Mouse (Mus musculus) spleen, postnatal 14 days (tissue): Measurements from ENCODE around the gene Rfpl4b.
"Not testable (repeated sequence)": the region's sequence is repeated elsewhere in the genome, so short reads cannot be mapped to it uniquely, and the experiment has no call there.

ENCODE experiments used
- DNase-seq, 2 experiments: peaks; one replicate each; pipeline ENCODE4 v3.0.0; 2021 to 2022; ENCODE audit warnings: low spot score in 2 of 2

Gene Rfpl4b

GRCm38 (mm10) chr10:38821679-38822078, at the start of gene Rfpl4b:
Gene Rfpl4b (minus strand): TSS chr10:38821779.
- no peak for DNase-seq

DNA sequence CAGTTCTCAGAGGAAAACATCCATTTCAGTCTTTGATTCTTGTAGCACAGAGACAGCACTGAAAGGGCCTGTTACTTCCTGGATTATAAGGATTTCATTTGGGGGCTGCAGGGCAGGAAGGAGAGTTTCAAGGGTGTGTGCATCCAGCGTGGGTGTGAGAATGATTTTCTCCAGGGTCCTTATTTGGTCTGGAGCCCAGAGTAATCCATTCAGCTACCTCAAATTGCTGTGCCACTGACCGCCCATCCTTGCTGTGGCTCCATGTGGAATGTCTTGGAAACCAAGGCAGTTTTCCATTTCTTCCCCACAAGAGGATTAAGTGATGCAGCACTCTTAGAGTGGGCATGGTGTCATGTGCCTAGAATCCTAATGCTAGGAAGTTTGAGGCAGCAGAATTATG, 33.6 kb upstream of the Rfpl4b start:
- DNase-seq, result no peak

DNA sequence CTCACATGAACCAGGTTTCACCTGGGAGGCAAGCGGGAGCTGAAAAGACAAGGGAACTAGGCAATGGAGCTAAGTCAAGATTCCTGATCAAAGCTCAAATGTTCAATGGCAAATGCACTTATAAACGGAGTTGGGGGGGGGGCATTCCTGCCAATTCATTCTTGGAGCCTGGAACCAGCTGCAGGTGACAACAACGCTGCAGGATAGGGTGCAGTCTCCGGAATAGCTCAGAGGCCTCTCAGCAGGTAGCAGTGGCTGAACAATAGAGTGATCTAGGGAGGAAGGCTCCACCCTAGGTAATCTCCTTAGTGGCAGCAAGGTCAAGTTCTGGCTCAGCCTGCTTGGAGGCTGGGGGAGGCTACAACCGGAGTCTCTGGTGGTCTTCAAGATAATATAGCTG, 28.4 kb upstream of the Rfpl4b start:
- not testable (repeated sequence) for DNase-seq

- peak in 1 of 2 experiments; percentile 28 for DNase-seq
These were observed 27.4 kb upstream of the Rfpl4b start for GRCm38 (mm10) chr10:38848884-38849499.

DNA sequence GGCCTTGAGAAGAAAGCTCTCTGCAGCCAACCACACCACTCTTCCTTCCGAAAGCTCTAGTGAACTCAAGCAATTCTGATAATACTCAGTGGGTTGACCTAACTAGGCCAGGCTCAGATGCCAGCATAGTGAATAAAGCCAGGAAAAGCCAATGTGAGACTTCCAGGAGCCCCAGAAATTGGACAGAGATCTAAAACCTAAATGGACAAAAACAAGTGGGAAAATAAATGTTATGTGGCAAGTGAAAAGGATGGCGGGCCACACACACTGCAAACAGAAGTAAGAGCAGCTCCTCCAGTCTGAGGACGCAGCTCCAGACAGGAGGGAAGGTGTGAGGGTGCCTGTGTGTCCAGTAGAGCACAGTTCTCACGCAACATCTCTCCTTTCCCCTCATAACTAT, 26.7 kb upstream of the Rfpl4b start:
- DNase-seq, result no peak

DNA sequence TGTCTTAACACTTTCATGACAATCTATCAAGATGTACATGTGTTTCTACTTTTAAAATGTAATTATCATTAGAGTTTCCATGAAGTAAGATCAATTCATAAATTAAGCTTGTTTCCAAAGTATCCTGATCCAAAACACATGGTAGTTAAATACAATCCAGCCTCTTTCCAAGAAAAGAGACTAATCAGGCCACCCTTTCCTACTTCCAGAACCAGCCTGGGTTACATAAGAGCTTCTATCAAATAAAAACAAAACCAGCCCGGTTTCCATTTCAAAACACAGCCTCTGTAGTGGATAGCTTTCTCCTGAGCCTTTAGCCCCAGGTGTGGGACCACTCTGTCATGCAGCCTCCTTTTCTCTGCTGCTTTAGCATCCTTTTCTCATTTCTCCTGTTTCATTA, 2.2 kb upstream of the Rfpl4b start:
- DNase-seq, result no peak

- DNase-seq, result no peak
These were observed 15.5 kb downstream of the Rfpl4b start for GRCm38 (mm10) chr10:38806056-38806455.

DNA sequence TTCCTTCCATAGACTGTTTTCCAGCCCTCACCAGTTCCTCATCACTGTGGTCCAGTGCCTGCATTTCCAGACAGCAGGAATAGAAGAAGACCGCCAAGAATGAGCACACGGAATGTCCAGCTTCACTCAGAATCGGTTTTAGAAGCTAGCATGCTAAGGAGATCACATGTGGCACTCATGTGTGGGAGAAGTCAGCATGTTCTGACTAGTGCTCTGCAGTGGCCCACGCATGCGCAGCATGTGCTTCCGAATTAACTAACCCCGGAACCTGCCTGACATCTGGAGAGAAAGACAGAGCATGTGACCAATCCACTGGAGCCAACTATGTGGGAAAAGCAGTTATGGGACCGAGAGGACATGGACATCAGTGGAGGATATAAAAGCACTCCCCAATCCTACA, 17.5 kb downstream of the Rfpl4b start:
- no peak for DNase-seq

DNA sequence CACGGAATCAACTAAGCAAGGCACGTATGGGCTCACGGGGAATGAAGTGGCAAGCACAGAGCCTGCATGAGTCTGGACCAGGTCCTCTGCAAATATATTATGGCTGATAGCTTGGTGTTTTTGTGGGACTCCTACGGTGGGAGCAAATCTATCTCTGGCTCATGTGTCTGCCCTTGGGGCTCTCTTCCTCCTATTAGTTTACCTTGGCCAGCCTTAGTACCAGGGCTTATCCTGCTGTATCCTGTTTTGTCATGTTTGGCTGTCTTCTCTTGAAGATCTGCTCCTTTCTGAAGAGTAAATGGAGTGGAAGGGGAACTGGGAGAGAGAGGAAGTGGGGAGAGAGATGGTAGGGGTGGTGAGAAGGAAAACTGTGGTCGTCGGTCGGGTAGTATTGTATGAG, 18.3 kb downstream of the Rfpl4b start:
- no peak for DNase-seq

GRCm38 (mm10) chr10:38788612-38789011, 33.0 kb downstream of the Rfpl4b start:
- DNase-seq, result no peak
